Mouse (Mus musculus): ENCODE data around the gene Zfp423.

DNA sequence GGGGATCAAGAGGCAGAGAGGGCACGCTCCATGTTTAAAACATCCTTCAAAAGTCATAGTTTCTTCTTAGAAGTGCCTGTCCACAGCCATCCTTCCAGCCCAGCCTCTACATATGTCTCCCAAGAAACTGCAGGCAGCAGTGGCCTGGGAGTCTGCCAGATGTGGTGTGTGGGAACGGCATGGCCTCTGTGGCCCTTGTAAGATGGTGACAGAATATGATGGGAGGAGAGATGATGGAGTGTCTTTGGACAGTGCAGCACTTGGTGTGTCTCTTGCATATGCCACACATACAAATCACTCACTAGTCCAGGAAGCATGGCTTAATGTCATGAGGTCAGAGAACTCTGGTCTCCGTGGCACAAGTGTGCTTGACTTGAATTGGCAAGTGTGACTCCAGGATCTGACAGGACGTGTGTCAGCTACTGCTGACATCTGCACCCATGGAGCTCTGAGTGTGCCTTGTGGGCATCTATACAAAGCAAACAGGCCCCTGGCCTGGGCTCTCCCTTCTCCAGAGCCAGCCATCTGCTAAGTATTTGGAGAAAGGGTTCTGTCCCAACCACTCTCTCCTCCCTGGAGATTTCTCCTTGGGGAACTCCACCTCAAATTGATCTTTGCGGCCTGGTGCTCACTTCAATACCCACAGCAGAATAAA lies 313.4 kb downstream of the Zfp423 start:
- TF ChIP-seq CTCF (IDR thresholded peaks at IDR 0.05; ENCODE audit: borderline replicate concordance, insufficient read depth, low read depth, low read length) (no peak), POLR2A (IDR thresholded peaks at IDR 0.05; ENCODE audit: borderline replicate concordance, insufficient read depth, low read length) (no peak)

Measured in cerebellum, adult 2 months (tissue).